Mouse (Mus musculus): Measurements from ENCODE around the gene Cdca7l. TPM values are rescaled to one million over a fixed set of nuclear protein-coding genes. Genes with fewer than 3 reads are reported as not detected.
"Not testable (repeated sequence)": the region's sequence is repeated elsewhere in the genome, so short reads cannot be mapped to it uniquely, and the experiment has no call there.

The Cdca7l gene
- 59.9 and 65.0 TPM in 2 replicates for polyA plus RNA-seq (2015; fragmentation: Nextera tagmentation; extraction: Ambion mirVana)

DNA sequence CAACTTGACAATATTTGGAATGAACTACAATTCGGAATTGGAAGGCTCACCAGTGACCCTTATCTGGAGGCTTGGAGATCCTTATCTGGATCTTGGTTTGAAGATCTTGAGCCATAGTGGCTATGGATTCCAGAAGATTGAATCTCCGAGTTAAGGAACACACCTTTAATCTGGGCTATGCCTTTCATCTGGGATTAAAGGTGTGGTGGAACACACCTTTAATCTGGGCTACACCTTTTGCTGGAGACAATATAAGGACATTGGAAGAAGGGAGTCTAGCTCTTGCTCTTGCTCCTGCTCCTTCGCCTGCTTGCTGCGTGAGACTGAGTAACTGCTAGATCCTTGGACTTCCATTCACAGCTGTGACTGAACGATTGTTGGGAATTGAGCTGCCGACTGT lies at the start of gene Cdca7l:
TSS of gene Cdca7l (plus strand) at position 301 of the 400 bp plus-strand sequence.
- H3K9ac ChIP-seq; H3K4me3 ChIP-seq; H3K27ac ChIP-seq; H3K4me1 ChIP-seq; H3K4me2 ChIP-seq; H3K9me3 ChIP-seq; ATAC-seq (ENCODE audit: borderline replicate concordance, extremely low read depth, low FRiP score, low TSS enrichment); H3K36me3 ChIP-seq: not testable (repeated sequence)
- WGBS: 70% methylated on average over 1 of the region's 6 CpGs
- H3K27me3 ChIP-seq: peaks cover 13% of the 10 kb centered on the region

DNA sequence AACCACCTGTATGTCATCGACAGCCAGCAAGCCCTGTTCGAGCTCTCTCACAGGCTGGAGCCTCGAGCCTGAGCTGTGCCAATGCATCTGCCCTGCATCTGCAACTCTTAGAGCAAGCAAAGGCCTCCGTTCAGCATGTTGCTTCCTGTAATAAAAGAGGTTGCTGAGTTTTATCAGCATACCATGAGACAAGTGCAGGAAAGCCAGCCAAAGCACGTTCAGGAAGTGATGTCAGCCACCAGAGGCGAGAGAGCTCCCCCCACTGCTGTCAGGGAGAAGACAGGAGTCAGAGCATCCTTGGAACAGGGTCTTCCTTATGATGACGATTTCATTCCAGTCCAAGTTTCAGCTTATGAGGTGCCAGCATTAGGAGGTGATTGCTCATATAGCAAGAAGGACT lies 48.1 kb upstream of the Cdca7l start:
- no peaks in the 10 kb centered on the region for H3K9me3 ChIP-seq
- ATAC-seq (ENCODE audit: borderline replicate concordance, extremely low read depth, low FRiP score, low TSS enrichment): no peak
- WGBS: 42% methylated on average over 7 of the region's 7 CpGs
- H3K27ac ChIP-seq: no peak overlapping the region
- H3K4me2 ChIP-seq: no peak overlapping the region
- no peak overlapping the region for H3K9ac ChIP-seq
- H3K27me3 ChIP-seq: no peaks in the 10 kb centered on the region
- H3K4me3 ChIP-seq: no peak overlapping the region
- peaks cover 8% of the 10 kb centered on the region; the same call in 1 of the 2 replicates for H3K36me3 ChIP-seq
- peaks cover 19% of the 10 kb centered on the region for H3K4me1 ChIP-seq

DNA sequence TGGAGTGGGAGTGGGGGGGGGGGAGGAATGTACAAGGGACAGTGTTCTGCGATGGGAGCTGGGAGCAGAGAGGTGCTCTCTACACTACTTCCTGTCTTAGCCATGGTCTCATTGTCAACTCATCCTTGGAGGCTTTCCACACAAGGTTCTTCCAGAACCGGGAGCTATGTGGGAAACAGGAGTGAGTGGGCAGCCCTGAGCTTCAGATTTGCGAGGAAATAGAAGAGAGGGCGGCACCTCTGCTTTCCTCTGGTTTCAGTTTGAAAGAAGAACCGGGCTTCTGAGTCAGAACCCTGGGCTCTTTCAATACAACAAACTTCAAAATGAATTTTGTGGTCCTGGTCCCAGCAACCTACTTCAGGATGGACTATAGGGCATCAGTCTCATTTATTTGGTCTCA lies 43.7 kb upstream of the Cdca7l start:
- no peak overlapping the region for H3K9ac ChIP-seq
- peaks cover 9% of the 10 kb centered on the region; the same call in 1 of the 2 replicates for H3K4me1 ChIP-seq
- H3K36me3 ChIP-seq: peaks cover 8% of the 10 kb centered on the region; the same call in 1 of the 2 replicates
- ATAC-seq (ENCODE audit: borderline replicate concordance, extremely low read depth, low FRiP score, low TSS enrichment): no peak
- H3K27me3 ChIP-seq: no peaks in the 10 kb centered on the region
- H3K27ac ChIP-seq: no peak overlapping the region
- no peak overlapping the region for H3K4me2 ChIP-seq
- H3K9me3 ChIP-seq: no peaks in the 10 kb centered on the region
- 77% methylated on average over 5 of the region's 5 CpGs for WGBS
- H3K4me3 ChIP-seq: no peak overlapping the region

DNA sequence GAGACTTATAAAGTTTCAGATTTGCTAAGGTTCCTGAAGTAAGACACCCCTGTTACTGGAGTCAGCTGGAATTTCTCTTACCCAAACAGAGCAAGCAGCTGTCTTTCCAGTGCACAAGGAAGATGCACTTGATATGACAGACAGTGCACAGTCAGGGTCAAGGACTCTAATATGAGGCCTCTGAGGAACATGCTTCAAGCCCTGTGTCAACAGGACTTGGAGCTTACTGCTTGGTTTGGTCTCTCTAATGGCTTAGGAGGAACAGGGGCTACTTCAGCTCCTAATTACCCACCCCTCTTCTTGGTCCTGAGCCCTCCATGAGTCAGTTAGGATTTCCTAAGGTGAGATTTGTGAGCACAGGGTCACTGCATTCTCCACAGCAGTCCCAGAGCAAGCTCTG lies 43.2 kb upstream of the Cdca7l start:
- Histone ChIP-seq H3K36me3 (peaks cover 8% of the 10 kb centered on the region; the same call in 1 of the 2 replicates), H3K4me2 (no peak overlapping the region), H3K27ac (no peak overlapping the region), H3K27me3 (no peaks in the 10 kb centered on the region), H3K4me1 (peaks cover 5% of the 10 kb centered on the region; the same call in 1 of the 2 replicates), H3K9ac (no peak overlapping the region), H3K4me3 (no peak overlapping the region), H3K9me3 (no peaks in the 10 kb centered on the region)
- no peak for ATAC-seq (ENCODE audit: borderline replicate concordance, extremely low read depth, low FRiP score, low TSS enrichment)

DNA sequence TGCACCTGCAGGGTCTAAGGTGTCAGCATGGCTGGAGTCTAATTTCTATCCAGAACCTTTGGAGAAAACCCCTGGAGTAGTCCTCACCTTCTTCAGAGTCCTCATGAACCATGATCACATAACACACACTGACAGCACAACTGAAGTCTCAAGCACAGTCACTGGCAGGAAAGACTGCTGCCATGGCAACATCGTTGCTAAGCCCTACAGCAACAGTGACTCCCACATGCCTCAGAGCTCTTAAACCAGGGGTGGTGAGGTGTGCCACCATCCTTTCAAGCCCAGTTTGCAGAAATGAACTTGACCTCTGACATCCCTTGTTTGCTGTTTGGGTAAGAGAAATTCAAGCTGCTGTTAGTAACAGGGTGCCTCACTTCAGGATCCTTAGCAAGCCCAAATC lies 42.4 kb upstream of the Cdca7l start:
- Histone ChIP-seq H3K9ac (no peak overlapping the region), H3K36me3 (no peaks in the 10 kb centered on the region; the same call in 1 of the 2 replicates), H3K4me2 (no peak overlapping the region), H3K4me3 (no peak overlapping the region), H3K27me3 (no peaks in the 10 kb centered on the region), H3K9me3 (no peaks in the 10 kb centered on the region), H3K27ac (no peak overlapping the region), H3K4me1 (peaks cover 2% of the 10 kb centered on the region; the same call in 1 of the 2 replicates)
- 17% methylated on average over 1 of the region's 1 CpGs for whole genome bisulfite sequencing
- no peak for ATAC-seq (ENCODE audit: borderline replicate concordance, extremely low read depth, low FRiP score, low TSS enrichment)

DNA sequence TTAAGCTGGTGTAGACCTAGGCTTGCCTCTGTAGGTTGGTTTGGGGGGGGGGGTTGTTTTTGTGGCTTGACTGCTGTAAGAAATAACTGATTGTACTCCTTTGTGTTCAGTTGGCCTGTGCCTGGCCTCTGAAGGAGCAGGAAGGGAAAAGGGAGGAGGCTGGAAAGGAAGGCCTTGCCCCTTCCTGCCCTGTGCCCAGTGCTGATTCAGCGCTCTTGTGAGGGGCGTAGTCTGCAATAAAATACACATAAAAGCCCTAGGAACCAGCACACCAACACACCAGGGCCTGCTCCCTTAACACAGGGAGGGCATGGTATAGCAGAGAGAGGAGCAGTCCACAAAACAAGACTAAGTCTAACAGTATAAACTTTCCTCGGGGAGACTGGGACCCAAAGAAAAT lies 40.8 kb upstream of the Cdca7l start:
- Histone ChIP-seq H3K4me2 (no peak overlapping the region), H3K4me1 (peaks cover 2% of the 10 kb centered on the region; the same call in 1 of the 2 replicates), H3K9me3 (no peaks in the 10 kb centered on the region), H3K4me3 (no peak overlapping the region), H3K36me3 (no peaks in the 10 kb centered on the region), H3K27ac (peak overlapping the region; percentile 63; the same call in 1 of the 2 replicates), H3K27me3 (no peaks in the 10 kb centered on the region), H3K9ac (no peak overlapping the region)
- ATAC-seq (ENCODE audit: borderline replicate concordance, extremely low read depth, low FRiP score, low TSS enrichment): peak; percentile 33; the same call in 1 of the 2 replicates
- WGBS: 67% methylated on average over 3 of the region's 3 CpGs

DNA sequence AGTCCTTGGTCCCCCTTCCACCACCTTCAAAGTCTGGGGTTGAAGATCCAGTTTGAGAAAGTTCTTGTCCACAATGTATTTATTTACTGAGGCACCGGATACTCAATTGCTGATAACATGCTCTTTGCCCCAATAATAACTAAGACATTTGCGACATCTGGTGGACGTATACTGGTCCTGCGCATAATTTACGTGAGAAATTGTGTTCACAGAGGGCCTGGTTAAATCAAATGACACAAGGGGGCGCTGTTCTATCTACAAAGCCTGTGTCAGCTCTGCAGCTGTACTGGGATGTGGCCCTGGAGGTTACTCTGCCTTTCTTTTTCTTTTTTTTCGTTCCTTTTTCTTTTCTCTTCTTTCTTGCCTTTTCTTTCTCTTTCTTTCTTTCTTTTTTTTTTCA lies 39.2 kb upstream of the Cdca7l start:
- H3K9me3 ChIP-seq: no peaks in the 10 kb centered on the region
- peaks cover 2% of the 10 kb centered on the region; the same call in 1 of the 2 replicates for H3K4me1 ChIP-seq
- no peak for ATAC-seq (ENCODE audit: borderline replicate concordance, extremely low read depth, low FRiP score, low TSS enrichment)
- 5% methylated on average over 7 of the region's 7 CpGs for WGBS
- H3K27me3 ChIP-seq: no peaks in the 10 kb centered on the region
- H3K36me3 ChIP-seq: no peaks in the 10 kb centered on the region
- no peak overlapping the region for H3K9ac ChIP-seq
- no peak overlapping the region for H3K27ac ChIP-seq
- H3K4me2 ChIP-seq: no peak overlapping the region
- no peak overlapping the region for H3K4me3 ChIP-seq

DNA sequence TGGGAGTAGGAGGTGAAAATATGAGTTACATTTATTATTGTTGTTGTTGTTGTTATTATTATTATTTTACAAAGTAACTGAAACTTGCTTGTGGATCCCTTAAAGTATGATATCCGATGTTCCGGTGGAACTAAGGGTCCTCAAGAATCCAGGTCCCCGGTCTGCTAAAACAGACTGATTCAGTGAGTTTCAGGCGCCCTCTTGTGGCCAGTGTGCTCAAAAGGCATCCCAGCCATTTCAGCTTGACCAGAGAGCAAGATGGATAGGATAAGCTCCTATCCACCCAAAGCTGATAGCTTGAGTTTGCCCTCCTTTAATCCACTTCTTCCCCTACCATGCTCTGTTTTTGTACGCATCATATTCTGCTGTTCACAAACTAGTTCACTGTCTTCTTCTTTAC lies 35.0 kb upstream of the Cdca7l start:
- Histone ChIP-seq H3K9ac (no peak overlapping the region), H3K27me3 (no peaks in the 10 kb centered on the region), H3K4me3 (no peak overlapping the region), H3K9me3 (no peaks in the 10 kb centered on the region), H3K4me2 (no peak overlapping the region), H3K4me1 (no peaks in the 10 kb centered on the region), H3K27ac (no peak overlapping the region), H3K36me3 (no peaks in the 10 kb centered on the region)
- WGBS: 6% methylated on average over 5 of the region's 5 CpGs
- ATAC-seq (ENCODE audit: borderline replicate concordance, extremely low read depth, low FRiP score, low TSS enrichment): no peak

DNA sequence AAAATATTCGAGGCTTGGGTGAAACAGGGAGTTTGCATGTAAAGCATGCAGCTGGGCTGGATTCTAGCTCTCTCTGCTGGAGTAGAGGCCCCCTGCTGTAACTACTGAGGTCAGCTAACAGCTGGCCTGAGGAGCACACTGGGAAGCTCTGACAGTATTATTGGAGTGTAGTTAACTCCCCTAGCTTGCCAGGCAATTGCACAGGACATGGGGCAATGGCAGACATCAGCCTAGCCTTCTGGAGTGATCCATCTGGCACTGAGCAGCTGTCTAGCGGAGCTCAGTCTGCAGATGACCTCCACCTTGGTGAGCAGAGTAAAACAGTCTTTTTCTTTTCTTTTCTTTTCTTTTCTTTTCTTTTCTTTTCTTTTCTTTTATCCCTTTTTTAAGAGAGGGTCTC lies 33.9 kb upstream of the Cdca7l start:
- Histone ChIP-seq H3K27me3 (no peaks in the 10 kb centered on the region), H3K4me2 (no peak overlapping the region), H3K9ac (no peak overlapping the region), H3K4me3 (no peak overlapping the region), H3K9me3 (no peaks in the 10 kb centered on the region), H3K4me1 (no peaks in the 10 kb centered on the region), H3K27ac (no peak overlapping the region), H3K36me3 (no peaks in the 10 kb centered on the region)
- no peak for ATAC-seq (ENCODE audit: borderline replicate concordance, extremely low read depth, low FRiP score, low TSS enrichment)
- WGBS: 51% methylated on average over 2 of the region's 2 CpGs

DNA sequence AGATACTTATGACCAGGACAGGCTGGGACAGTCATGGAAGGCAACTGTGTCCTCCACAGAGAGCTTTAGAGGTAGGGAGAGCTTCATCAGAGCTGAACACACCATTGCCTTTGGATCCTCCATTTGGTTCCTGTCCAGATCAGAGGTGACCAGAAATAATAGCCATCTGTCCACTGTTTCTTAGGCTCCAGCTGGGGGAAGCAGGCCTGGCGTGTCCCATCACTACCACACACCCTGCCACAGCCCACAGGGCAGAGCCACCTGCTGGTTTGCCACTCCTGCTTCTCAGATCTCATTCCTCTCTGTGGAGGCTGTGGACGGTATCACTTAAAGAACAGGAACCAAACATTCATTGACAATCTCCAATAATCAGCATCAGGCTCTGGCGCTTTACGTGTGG lies 32.9 kb upstream of the Cdca7l start:
- no peaks in the 10 kb centered on the region for H3K36me3 ChIP-seq
- no peak overlapping the region for H3K27ac ChIP-seq
- H3K27me3 ChIP-seq: no peaks in the 10 kb centered on the region
- ATAC-seq (ENCODE audit: borderline replicate concordance, extremely low read depth, low FRiP score, low TSS enrichment): no peak
- no peak overlapping the region for H3K9ac ChIP-seq
- no peak overlapping the region for H3K4me3 ChIP-seq
- 80% methylated on average over 4 of the region's 4 CpGs for WGBS
- no peak overlapping the region for H3K4me2 ChIP-seq
- no peaks in the 10 kb centered on the region for H3K9me3 ChIP-seq
- no peaks in the 10 kb centered on the region for H3K4me1 ChIP-seq

DNA sequence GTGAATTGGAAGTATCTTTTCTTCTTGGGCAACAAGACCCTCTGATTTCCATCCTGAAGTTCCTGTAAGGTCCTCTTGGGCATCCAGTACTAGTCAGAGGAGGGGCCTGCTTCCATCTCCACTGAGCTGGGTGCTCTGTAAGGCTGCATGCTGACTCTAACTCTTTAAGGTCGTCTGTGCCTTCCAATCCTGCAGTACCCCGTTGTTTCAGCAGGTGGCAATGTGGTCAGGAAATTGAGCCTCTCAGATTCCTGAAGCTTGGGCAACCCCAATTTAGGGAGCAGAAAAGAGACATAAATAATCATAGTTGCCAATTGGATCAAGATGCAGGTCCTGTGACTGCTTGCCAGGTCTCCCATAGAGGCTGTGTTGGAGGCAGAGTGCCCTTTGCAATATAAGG lies 31.5 kb upstream of the Cdca7l start:
- Histone ChIP-seq H3K27me3 (no peaks in the 10 kb centered on the region), H3K4me3 (no peak overlapping the region), H3K36me3 (no peaks in the 10 kb centered on the region), H3K4me1 (no peaks in the 10 kb centered on the region), H3K9me3 (no peaks in the 10 kb centered on the region), H3K4me2 (no peak overlapping the region), H3K27ac (no peak overlapping the region), H3K9ac (no peak overlapping the region)
- 2% methylated on average over 2 of the region's 2 CpGs for WGBS
- ATAC-seq (ENCODE audit: borderline replicate concordance, extremely low read depth, low FRiP score, low TSS enrichment): no peak

DNA sequence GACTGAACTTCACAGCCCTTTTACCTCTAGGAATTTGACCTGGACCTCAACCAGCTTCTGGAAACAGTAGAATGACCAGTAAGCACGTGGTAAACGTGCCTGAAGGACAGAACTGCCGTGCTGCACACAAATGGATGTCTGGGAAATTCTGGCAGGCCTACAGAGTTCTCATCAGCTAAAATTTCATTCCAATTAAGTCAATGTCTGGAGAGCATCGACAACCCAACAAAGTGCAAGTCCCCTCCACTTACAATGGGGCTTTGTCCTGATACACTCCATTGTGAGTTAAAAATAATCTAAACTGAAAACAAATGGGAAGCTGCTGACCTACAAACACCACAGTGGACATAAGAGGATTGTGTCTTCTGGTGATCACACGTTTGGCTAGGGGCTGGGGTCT lies 27.2 kb upstream of the Cdca7l start:
- Histone ChIP-seq H3K9ac (no peak overlapping the region), H3K27ac (no peak overlapping the region), H3K4me1 (no peaks in the 10 kb centered on the region), H3K9me3 (no peaks in the 10 kb centered on the region), H3K27me3 (no peaks in the 10 kb centered on the region), H3K36me3 (no peaks in the 10 kb centered on the region), H3K4me3 (no peak overlapping the region), H3K4me2 (no peak overlapping the region)
- WGBS: 46% methylated on average over 5 of the region's 5 CpGs
- no peak for ATAC-seq (ENCODE audit: borderline replicate concordance, extremely low read depth, low FRiP score, low TSS enrichment)

DNA sequence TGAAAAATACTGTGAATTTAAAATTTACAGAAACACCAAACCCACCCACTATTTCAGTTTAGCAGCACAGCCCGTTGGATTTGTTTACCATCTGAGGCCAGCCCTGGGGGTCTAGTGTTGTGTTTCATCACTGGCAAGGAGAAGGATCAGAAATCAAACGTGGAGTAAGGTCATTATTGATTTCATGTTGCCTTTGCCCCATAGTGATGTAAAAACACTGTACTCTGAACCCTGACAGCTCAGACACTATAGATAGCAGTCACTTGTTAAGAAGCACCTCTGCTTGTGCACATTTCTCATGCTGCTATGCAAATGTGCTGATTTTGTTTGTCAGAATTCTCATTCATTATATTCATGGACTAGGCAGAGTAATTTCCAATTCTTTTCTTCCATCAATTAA lies 22.7 kb upstream of the Cdca7l start:
- H3K4me1 ChIP-seq: no peaks in the 10 kb centered on the region
- no peak overlapping the region for H3K4me3 ChIP-seq
- ATAC-seq (ENCODE audit: borderline replicate concordance, extremely low read depth, low FRiP score, low TSS enrichment): no peak
- WGBS: 16% methylated on average over 2 of the region's 2 CpGs
- H3K4me2 ChIP-seq: no peak overlapping the region
- no peak overlapping the region for H3K9ac ChIP-seq
- H3K27ac ChIP-seq: no peak overlapping the region
- no peaks in the 10 kb centered on the region for H3K9me3 ChIP-seq
- H3K27me3 ChIP-seq: no peaks in the 10 kb centered on the region
- no peaks in the 10 kb centered on the region for H3K36me3 ChIP-seq

Measured in lung, embryonic 15.5 days (tissue).